Mouse (Mus musculus): ENCODE measurements at regions not wholly inside any gene's neighbourhood (a gene's known extent, or its start where the extent isn't known, plus 50 kb on each side); places are given as distances from the start of the nearest gene placed in this dataset.
A peak's percentile ranks its signal among the peaks of the same experiment; 100 is the strongest.

DNA sequence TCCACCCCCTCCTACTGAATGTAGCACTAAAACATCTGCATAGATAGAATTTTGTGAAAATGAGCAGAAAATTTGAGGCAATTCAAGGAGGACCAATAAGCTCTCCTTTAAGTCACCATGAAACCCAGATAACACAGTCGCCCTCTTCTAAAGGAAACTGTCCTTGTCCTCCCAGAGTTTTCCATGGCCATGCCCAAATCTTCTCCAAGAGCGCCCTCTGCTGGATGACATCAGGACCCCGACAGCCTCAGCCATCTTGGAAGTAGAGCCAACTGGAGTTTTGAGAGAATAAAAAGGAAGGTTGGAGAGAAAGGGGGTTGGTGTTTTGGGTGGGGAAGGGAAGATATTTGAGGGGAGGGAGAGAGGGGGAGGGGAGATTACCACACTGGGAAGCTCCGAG is 222.1 kb upstream of the Tprg start:
- TF ChIP-seq CTCF (IDR thresholded peaks at IDR 0.05; ENCODE audit: low read depth) (peak; percentile 88), EP300 (IDR thresholded peaks at IDR 0.05; ENCODE audit: low read depth) (no peak)

All from liver, postnatal 0 days (tissue).